In the genomic region with DNA sequence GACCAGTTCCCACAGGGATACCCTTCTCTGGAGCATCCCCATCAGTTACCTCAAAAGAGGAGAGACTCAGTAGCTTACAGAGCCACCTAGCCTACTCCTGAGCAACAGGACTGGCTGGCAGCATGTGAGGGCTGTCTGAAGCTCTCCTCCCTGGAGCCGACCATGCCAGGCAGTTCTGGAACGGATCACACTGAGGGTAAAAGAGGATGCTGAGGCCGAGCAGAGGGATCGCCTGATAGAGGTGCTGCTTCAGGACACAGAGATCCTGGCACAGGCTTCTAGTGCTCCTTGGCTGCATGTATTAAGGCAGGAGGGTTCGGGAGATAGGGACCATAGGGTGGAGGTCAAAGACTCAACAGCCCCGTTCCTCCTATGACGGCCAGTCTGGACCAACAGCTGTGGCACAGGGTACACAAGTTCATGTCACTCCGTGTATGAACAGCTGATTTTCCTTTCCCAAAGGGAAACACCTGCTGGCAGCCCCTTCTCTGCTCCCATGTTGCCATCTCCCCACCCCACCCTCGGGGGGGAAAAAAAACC, we compare ENCODE assay signal across 14 mouse cellular contexts. TPM values are rescaled to one million over a fixed set of nuclear protein-coding genes. Genes with fewer than 3 reads are reported as not detected.
A peak's percentile ranks its signal among the peaks of the same experiment; 100 is the strongest.
DNase-seq lines count a peak whose midpoint lies in the region; ATAC-seq and TF ChIP-seq lines count a peak whose summit lies in the region.
"Had no signal": no experiment of that assay in that cellular context is flagged by ENCODE, and none has a peak within 500 bp of the region (broad histone marks: within the 10 kb centered on the region; RNA-seq: fewer than 3 reads in every experiment).

No protein-coding gene starts in this region.

- 78% methylated on average over 9 of the region's 9 CpGs for WGBS in kidney, embryonic 14.5 days
- WGBS in embryonic facial prominence, embryonic 12.5 days, result 67% methylated on average over 9 of the region's 9 CpGs
- 34% methylated on average over 9 of the region's 9 CpGs for WGBS in hindbrain, embryonic 16.5 days
- 32% methylated on average over 9 of the region's 9 CpGs for WGBS in midbrain, embryonic 16.5 days
- 63% methylated on average over 9 of the region's 9 CpGs for WGBS in liver, embryonic 11.5 days
- 60% methylated on average over 9 of the region's 9 CpGs for WGBS in liver, postnatal 0 days (ENCODE audit: insufficient replicate concordance)

- peak overlapping the region; percentile 81; the same call in 1 of the 2 replicates for H3K4me3 ChIP-seq in kidney, embryonic 14.5 days (ENCODE audit: low read length)
- peak overlapping the region; percentile 88 for H3K4me3 ChIP-seq in embryonic facial prominence, embryonic 12.5 days
- peak overlapping the region; percentile 85 for H3K4me3 ChIP-seq in hindbrain, embryonic 16.5 days (ENCODE audit: low read length)
- H3K4me3 ChIP-seq in midbrain, embryonic 16.5 days (ENCODE audit: low read depth, low read length), result peak overlapping the region; percentile 84
- no peak overlapping the region for H3K4me3 ChIP-seq in liver, embryonic 11.5 days (ENCODE audit: low read depth, low read length)
- no peak overlapping the region for H3K4me3 ChIP-seq in liver, postnatal 0 days (ENCODE audit: low read depth, low read length)
- H3K4me3 ChIP-seq: liver, embryonic 12.5 days had no signal

- no peak for TF ChIP-seq CTCF in liver, postnatal 0 days (IDR thresholded peaks at IDR 0.05; ENCODE audit: low read depth)

- peaks cover 35% of the 10 kb centered on the region for H3K36me3 ChIP-seq in kidney, embryonic 14.5 days (ENCODE audit: control insufficient read depth, insufficient read depth, low read length)
- H3K36me3 ChIP-seq in embryonic facial prominence, embryonic 12.5 days, result peaks cover 48% of the 10 kb centered on the region
- H3K36me3 ChIP-seq in hindbrain, embryonic 16.5 days (ENCODE audit: control insufficient read depth, insufficient read depth, low read length), result peaks cover 20% of the 10 kb centered on the region
- H3K36me3 ChIP-seq in midbrain, embryonic 16.5 days (ENCODE audit: control insufficient read depth, insufficient read depth, low read length), result peaks cover 37% of the 10 kb centered on the region
- no peaks in the 10 kb centered on the region for H3K36me3 ChIP-seq in liver, embryonic 11.5 days (ENCODE audit: control insufficient read depth, insufficient read depth, low read length)
- no peaks in the 10 kb centered on the region for H3K36me3 ChIP-seq in liver, postnatal 0 days (replicated peaks; ENCODE audit: insufficient read depth, low read length)
- H3K36me3 ChIP-seq: liver, embryonic 12.5 days had no signal

- no peak for ATAC-seq in kidney, embryonic 14.5 days (ENCODE audit: low FRiP score, low TSS enrichment)
- ATAC-seq in embryonic facial prominence, embryonic 12.5 days (ENCODE audit: insufficient number of reproducible peaks, insufficient read depth, low FRiP score, low TSS enrichment), result no peak
- ATAC-seq in hindbrain, embryonic 16.5 days, result no peak
- no peak for ATAC-seq in midbrain, embryonic 16.5 days
- no peak for ATAC-seq in liver, embryonic 11.5 days (replicated peaks; ENCODE audit: low FRiP score)
- no peak for ATAC-seq in liver, postnatal 0 days
- ATAC-seq: liver, embryonic 12.5 days; Patski had no signal

- 0 out of 2 replicates have a peak overlapping the region, but pooled peaks have one; percentile 94 for H3K4me2 ChIP-seq in kidney, embryonic 14.5 days (replicated peaks; ENCODE audit: low read depth, low read length)
- peak overlapping the region; percentile 73 for H3K4me2 ChIP-seq in embryonic facial prominence, embryonic 12.5 days (replicated peaks)
- peak overlapping the region; percentile 63 for H3K4me2 ChIP-seq in hindbrain, embryonic 16.5 days (ENCODE audit: low read length)
- peak overlapping the region; percentile 95 for H3K4me2 ChIP-seq in midbrain, embryonic 16.5 days (ENCODE audit: low read length)
- H3K4me2 ChIP-seq in liver, embryonic 11.5 days, result no peak overlapping the region
- no peak overlapping the region for H3K4me2 ChIP-seq in liver, postnatal 0 days (ENCODE audit: low read depth, low read length)

- H3K4me1 ChIP-seq in kidney, embryonic 14.5 days (ENCODE audit: control insufficient read depth, insufficient read depth, low read length), result peaks cover 8% of the 10 kb centered on the region; the same call in 1 of the 2 replicates
- peaks cover 16% of the 10 kb centered on the region for H3K4me1 ChIP-seq in embryonic facial prominence, embryonic 12.5 days
- H3K4me1 ChIP-seq in hindbrain, embryonic 16.5 days (ENCODE audit: control insufficient read depth, insufficient read depth, low read depth, low read length), result peaks cover 52% of the 10 kb centered on the region
- H3K4me1 ChIP-seq in midbrain, embryonic 16.5 days (ENCODE audit: control insufficient read depth, insufficient read depth, low read length), result peaks cover 58% of the 10 kb centered on the region
- 0 out of 2 replicates have a peak, but pooled peaks cover 2% of the 10 kb centered on the region for H3K4me1 ChIP-seq in liver, embryonic 11.5 days (replicated peaks; ENCODE audit: control insufficient read depth, insufficient read depth, low read length)
- H3K4me1 ChIP-seq in liver, postnatal 0 days (ENCODE audit: insufficient read depth), result no peaks in the 10 kb centered on the region
- H3K4me1 ChIP-seq: liver, embryonic 12.5 days had no signal

- H3K9ac ChIP-seq in kidney, embryonic 14.5 days (ENCODE audit: low read depth, low read length), result 0 out of 2 replicates have a peak overlapping the region, but pooled peaks have one; percentile 85
- peak overlapping the region; percentile 92 for H3K9ac ChIP-seq in embryonic facial prominence, embryonic 12.5 days
- H3K9ac ChIP-seq in hindbrain, embryonic 16.5 days (ENCODE audit: low read depth, low read length), result peak overlapping the region; percentile 98
- H3K9ac ChIP-seq in midbrain, embryonic 16.5 days (ENCODE audit: low read depth, low read length), result peak overlapping the region; percentile 99
- no peak overlapping the region for H3K9ac ChIP-seq in liver, embryonic 11.5 days (ENCODE audit: low read depth, low read length)
- no peak overlapping the region for H3K9ac ChIP-seq in liver, postnatal 0 days (replicated peaks)
- H3K9ac ChIP-seq: liver, embryonic 12.5 days had no signal

- TF ChIP-seq EP300 in liver, postnatal 0 days (IDR thresholded peaks at IDR 0.05; ENCODE audit: low read depth), result no peak

- peaks cover 10% of the 10 kb centered on the region for H3K27me3 ChIP-seq in kidney, embryonic 14.5 days (ENCODE audit: control insufficient read depth, insufficient read depth, low read length)
- peaks cover 20% of the 10 kb centered on the region for H3K27me3 ChIP-seq in embryonic facial prominence, embryonic 12.5 days
- H3K27me3 ChIP-seq in hindbrain, embryonic 16.5 days (replicated peaks; ENCODE audit: control insufficient read depth, insufficient read depth, low read length), result no peaks in the 10 kb centered on the region
- H3K27me3 ChIP-seq in midbrain, embryonic 16.5 days (ENCODE audit: control insufficient read depth, insufficient read depth, low read depth, low read length), result no peaks in the 10 kb centered on the region
- peaks cover 55% of the 10 kb centered on the region for H3K27me3 ChIP-seq in liver, embryonic 11.5 days (replicated peaks; ENCODE audit: control insufficient read depth, insufficient read depth, low read length)
- peaks cover 41% of the 10 kb centered on the region for H3K27me3 ChIP-seq in liver, postnatal 0 days (ENCODE audit: insufficient read depth, low read length)

- 0 out of 2 replicates have a peak, but pooled peaks cover 5% of the 10 kb centered on the region for H3K9me3 ChIP-seq in kidney, embryonic 14.5 days (ENCODE audit: control insufficient read depth, low read length)
- H3K9me3 ChIP-seq in embryonic facial prominence, embryonic 12.5 days, result no peaks in the 10 kb centered on the region
- no peaks in the 10 kb centered on the region for H3K9me3 ChIP-seq in hindbrain, embryonic 16.5 days (ENCODE audit: control insufficient read depth, low read length)
- H3K9me3 ChIP-seq in midbrain, embryonic 16.5 days (replicated peaks; ENCODE audit: control insufficient read depth, low read length, poor library complexity, severe bottlenecking), result no peaks in the 10 kb centered on the region
- H3K9me3 ChIP-seq in liver, embryonic 11.5 days (ENCODE audit: control insufficient read depth, low read length), result no peaks in the 10 kb centered on the region
- H3K9me3 ChIP-seq in liver, postnatal 0 days (ENCODE audit: low read length), result no peaks in the 10 kb centered on the region
- H3K9me3 ChIP-seq: liver, embryonic 12.5 days had no signal

- no peak overlapping the region for H3K27ac ChIP-seq in kidney, embryonic 14.5 days (ENCODE audit: low read depth, low read length)
- no peak overlapping the region for H3K27ac ChIP-seq in embryonic facial prominence, embryonic 12.5 days
- H3K27ac ChIP-seq in hindbrain, embryonic 16.5 days (ENCODE audit: low read depth, low read length), result peak overlapping the region; percentile 98
- H3K27ac ChIP-seq in midbrain, embryonic 16.5 days (ENCODE audit: low read length), result peak overlapping the region; percentile 98
- H3K27ac ChIP-seq in liver, embryonic 11.5 days (ENCODE audit: low read depth, low read length), result no peak overlapping the region
- H3K27ac ChIP-seq in liver, postnatal 0 days (ENCODE audit: low read depth), result no peak overlapping the region
- H3K27ac ChIP-seq: liver, embryonic 12.5 days had no signal

- DNase-seq in kidney, postnatal 25 days, result no peak
- DNase-seq in liver, embryonic 11.5 days (ENCODE audit: low spot score), result no peak
- no peak for DNase-seq in urinary bladder, postnatal 10 days (ENCODE audit: low spot score)
- DNase-seq in liver, postnatal 0 days, result no peak
- DNase-seq: B cell, adult 2 months; gastrocnemius, postnatal 14 days; kidney, adult 2 months; spleen, adult 18-20 months had no signal

RNA-seq across cellular contexts. Expression of a gene that starts 2.2 kb away (rescaled TPM):
- 22.3 and 38.0 TPM in 2 replicates for polyA plus RNA-seq in kidney, embryonic 14.5 days (2014; fragmentation: Nextera tagmentation; extraction: Ambion mirVana)
- 177 and 200 TPM in 2 replicates for polyA plus RNA-seq in embryonic facial prominence, embryonic 12.5 days (2016; fragmentation: Nextera tagmentation; extraction: Ambion mirVana)
- polyA plus RNA-seq in hindbrain, embryonic 16.5 days (2015; fragmentation: Nextera tagmentation; extraction: Ambion mirVana), result 1,495 and 1,654 TPM in 2 replicates
- 1,570 and 1,631 TPM in 2 replicates for polyA plus RNA-seq in midbrain, embryonic 16.5 days (2015; fragmentation: Nextera tagmentation; extraction: Ambion mirVana)
- 5.6 and 7.8 TPM in 2 replicates for polyA plus RNA-seq in liver, embryonic 11.5 days (2014; fragmentation: Nextera tagmentation; extraction: Ambion mirVana)
- 1.3 and 1.7 TPM in 2 replicates for polyA plus RNA-seq in liver, postnatal 0 days (2015; fragmentation: Nextera tagmentation; extraction: Ambion mirVana)

Comparison
In these comparisons a context has a peak if more than half of its experiments do, and no peak if none do; other contexts are left out.
1. H3K27ac ChIP-seq: peak in hindbrain, embryonic 16.5 days (single experiment) and midbrain, embryonic 16.5 days (single experiment); none in kidney, embryonic 14.5 days (single experiment), embryonic facial prominence, embryonic 12.5 days (single experiment), liver, embryonic 11.5 days (single experiment) and liver, postnatal 0 days (single experiment).
2. H3K4me2 ChIP-seq: peak in kidney, embryonic 14.5 days (single experiment), embryonic facial prominence, embryonic 12.5 days (single experiment), hindbrain, embryonic 16.5 days (single experiment) and midbrain, embryonic 16.5 days (single experiment); none in liver, embryonic 11.5 days (single experiment) and liver, postnatal 0 days (single experiment).
3. H3K4me3 ChIP-seq: peak in kidney, embryonic 14.5 days (single experiment), embryonic facial prominence, embryonic 12.5 days (single experiment), hindbrain, embryonic 16.5 days (single experiment) and midbrain, embryonic 16.5 days (single experiment); none in liver, embryonic 11.5 days (single experiment) and liver, postnatal 0 days (single experiment).
4. H3K9ac ChIP-seq: peak in kidney, embryonic 14.5 days (single experiment), embryonic facial prominence, embryonic 12.5 days (single experiment), hindbrain, embryonic 16.5 days (single experiment) and midbrain, embryonic 16.5 days (single experiment); none in liver, embryonic 11.5 days (single experiment) and liver, postnatal 0 days (single experiment).